Mouse (Mus musculus) adrenal gland (tissue): Measurements from ENCODE around the gene H2-M5.
"Not testable (repeated sequence)": the region's sequence is repeated elsewhere in the genome, so short reads cannot be mapped to it uniquely, and the experiment has no call there.

Source experiments
- intact Hi-C: fragments of 180-260 bp; cut with DNase I; formaldehyde crosslinking; loops from one replicate; pipeline ENCODE4 v1.15.1; 2025
- long read RNA-seq, 2 experiments: library from polyadenylated mRNA; unstranded; transcript quantifications; one replicate each; pipeline ENCODE4 v2.0.0; 2020; ENCODE audit warnings: borderline replicate concordance in 1 of 2; ENCODE audit not compliant: insufficient replicate concordance in 1 of 2

The H2-M5 gene
- long read RNA-seq, experiment 1, partial matches to known transcripts: 0 of 1 reads
- long read RNA-seq, experiment 1, other reads (novel, unspliced or antisense): 1 of 1 reads
- long read RNA-seq, experiment 2: 0 reads

DNA sequence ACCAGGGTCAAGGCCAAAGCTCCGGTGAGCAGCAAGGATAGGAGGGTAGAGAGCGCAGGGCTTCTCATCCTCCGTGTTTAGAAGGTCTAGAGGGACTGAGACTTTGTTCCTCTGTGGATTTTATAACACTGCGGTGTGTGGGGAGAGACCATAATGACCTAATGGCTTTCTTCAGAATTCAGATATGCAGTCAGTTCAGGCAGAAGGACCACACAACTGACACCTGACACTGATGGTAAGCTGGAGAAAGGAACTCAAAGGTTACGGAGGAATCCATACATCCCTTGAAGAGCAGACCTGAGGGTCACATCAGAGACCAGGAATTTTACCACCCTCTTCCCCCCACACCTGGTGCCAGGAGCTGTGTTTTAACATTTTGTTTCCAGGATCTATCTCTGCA lies at the start of gene H2-M5:
TSS of gene H2-M5 (minus strand) at position 101 of the 400 bp plus-strand sequence.
- intact Hi-C loops: no loop called here

- intact Hi-C loops: no loop called here
These were observed 39.8 kb upstream of the H2-M5 start for GRCm38 (mm10) chr17:37029162-37029561.

DNA sequence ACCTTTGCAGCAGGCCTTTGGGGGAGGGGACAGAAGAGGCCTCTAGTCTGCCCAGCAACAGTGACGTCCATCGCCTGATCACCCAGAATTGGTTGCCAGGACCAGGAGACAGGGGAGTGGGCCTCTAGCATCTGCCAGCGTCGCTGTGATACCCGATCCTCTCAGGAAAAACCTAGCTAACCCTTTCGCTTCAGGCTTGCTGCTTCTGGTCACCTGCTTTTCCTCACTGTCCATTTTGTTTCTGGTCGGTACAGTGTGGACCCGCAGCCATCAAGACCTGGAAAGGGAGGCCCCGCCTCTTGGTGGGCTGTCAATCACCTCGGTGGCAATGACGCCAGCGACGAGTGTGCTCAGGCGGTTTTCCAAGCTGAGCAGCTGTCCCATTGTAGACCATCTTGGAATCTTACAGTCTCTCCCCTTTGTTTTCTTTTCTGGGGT lies 39.4 kb upstream of the H2-M5 start:
- intact Hi-C loops: no loop called here

DNA sequence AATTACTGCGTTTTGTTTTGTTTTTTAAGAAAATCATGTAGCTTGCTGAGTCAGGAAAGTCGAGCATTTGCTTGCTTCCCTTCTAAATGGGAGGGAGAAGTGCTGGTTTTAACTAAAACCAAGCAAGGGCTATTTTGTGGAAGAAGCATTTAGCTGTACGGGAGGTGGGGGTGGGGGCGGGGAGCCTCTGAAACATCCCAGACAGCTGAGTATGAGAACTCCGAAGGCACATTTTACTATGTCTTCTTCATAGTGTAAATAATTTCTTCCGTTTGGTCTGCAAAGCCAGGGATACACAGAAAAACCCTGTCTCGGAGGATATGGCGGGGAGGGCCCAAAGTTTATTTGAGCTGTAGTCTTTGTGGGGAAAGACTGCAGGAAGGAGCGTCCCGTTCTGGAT lies 38.9 kb upstream of the H2-M5 start:
- intact Hi-C loops: no loop called here

- intact Hi-C loops: no loop called here
These were observed 38.1 kb upstream of the H2-M5 start for GRCm38 (mm10) chr17:37027486-37027885.

GRCm38 (mm10) chr17:37026425-37026824 lies 37.1 kb upstream of the H2-M5 start:
- intact Hi-C loops: no loop called here

- intact Hi-C loops: no loop called here
These were observed 33.6 kb upstream of the H2-M5 start, which contains the start of gene Mog for GRCm38 (mm10) chr17:37022628-37023576. Gene Mog (minus strand): TSS chr17:37023398.

- intact Hi-C loops: not testable (repeated sequence)
These were observed 29.9 kb upstream of the H2-M5 start for GRCm38 (mm10) chr17:37019242-37019641.

- intact Hi-C loops: no loop called here
These were observed 29.0 kb upstream of the H2-M5 start for GRCm38 (mm10) chr17:37018328-37018727.

GRCm38 (mm10) chr17:37016333-37016732 lies 27.0 kb upstream of the H2-M5 start:
- intact Hi-C loops: no loop called here

- intact Hi-C loops: no loop called here
These were observed 22.8 kb upstream of the H2-M5 start for GRCm38 (mm10) chr17:37012141-37012540.

DNA sequence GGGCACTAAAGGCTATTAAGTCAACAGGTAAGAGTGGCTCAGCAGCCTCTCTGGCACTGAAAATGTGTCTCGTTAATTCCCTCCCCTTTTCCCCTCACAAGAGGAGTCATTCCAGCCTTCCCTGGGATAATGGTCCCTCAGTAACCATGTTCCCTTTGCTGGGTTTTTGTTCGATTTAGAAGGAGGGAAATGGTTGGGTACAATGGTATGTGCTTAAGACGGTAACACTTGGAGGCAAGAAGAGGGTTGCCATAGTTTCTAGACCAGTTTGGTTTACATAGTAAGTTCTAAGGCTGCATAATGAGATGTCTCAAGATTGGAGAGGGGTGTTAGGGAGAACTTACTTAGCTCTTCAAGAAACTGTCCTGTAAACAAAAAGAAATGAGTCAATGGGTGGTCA lies 22.4 kb upstream of the H2-M5 start:
- intact Hi-C loops: no loop called here

DNA sequence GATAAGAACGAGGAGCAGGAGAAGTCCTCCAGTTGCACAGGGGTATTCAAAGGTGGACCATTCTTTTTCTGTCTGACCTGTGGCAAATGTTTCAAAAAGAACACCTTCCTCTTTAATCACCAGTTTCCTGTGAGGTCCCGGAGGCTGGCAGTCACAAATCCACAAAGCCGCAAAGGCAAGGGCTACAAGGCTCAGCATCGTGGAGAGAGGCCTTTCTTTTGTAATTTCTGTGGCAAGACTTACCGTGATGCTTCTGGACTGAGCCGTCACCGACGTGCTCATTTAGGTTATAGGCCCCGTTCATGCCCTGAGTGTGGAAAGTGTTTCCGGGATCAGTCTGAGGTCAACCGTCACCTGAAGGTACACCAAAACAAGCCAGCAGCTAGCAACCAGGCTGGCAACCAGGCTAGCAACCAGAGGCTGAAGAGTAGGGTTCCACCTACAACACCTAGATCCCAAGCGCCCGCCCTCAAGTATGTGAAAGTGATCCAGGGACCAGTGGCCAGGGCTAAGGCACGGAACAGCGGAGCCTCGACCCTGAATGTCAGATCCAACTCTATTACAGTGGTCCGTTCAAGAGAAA lies 20.2 kb upstream of the H2-M5 start:
- intact Hi-C loops: loop anchor here (5.0 kb wide), 1 partner anchor 33 kb away; no protein-coding TSS in a partner anchor

DNA sequence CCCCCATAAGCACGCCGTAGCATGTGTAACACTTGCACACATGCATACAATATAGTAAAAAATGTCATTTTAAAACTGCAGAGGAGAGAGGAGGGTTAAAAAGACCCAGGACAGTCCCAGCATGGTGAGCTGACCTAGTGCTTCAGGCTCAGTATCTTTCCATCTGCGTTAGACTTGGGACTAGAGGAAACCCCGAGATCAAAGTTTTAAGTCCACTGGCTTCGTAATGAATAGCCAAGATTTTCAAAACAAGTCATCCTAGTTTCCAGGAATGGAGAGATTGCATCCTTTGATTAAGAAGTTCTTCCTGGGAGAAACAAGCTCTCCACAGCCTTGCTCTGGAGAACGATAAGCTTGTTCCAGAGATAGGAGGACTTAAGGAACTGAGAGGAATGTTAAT lies 18.8 kb upstream of the H2-M5 start:
- intact Hi-C loops: loop anchor here (5.0 kb wide), 1 partner anchor 34 kb away; no protein-coding TSS in a partner anchor

GRCm38 (mm10) chr17:37003366-37003765 lies 14.0 kb upstream of the H2-M5 start:
- intact Hi-C loops: loop anchor here (5.0 kb wide), 1 partner anchor 41 kb away; no protein-coding TSS in a partner anchor

- intact Hi-C loops: loop anchor here (5.0 kb wide), 1 partner anchor 40 kb away; no protein-coding TSS in a partner anchor
These were observed 13.3 kb upstream of the H2-M5 start for GRCm38 (mm10) chr17:37002364-37003330.

GRCm38 (mm10) chr17:37000863-37001262 lies 11.5 kb upstream of the H2-M5 start, which contains the start of gene Zfp57:
Gene Zfp57 (plus strand): TSS chr17:37001163.
- intact Hi-C loops: loop anchor here (5.0 kb wide), 1 partner anchor 39 kb away; no protein-coding TSS in a partner anchor

DNA sequence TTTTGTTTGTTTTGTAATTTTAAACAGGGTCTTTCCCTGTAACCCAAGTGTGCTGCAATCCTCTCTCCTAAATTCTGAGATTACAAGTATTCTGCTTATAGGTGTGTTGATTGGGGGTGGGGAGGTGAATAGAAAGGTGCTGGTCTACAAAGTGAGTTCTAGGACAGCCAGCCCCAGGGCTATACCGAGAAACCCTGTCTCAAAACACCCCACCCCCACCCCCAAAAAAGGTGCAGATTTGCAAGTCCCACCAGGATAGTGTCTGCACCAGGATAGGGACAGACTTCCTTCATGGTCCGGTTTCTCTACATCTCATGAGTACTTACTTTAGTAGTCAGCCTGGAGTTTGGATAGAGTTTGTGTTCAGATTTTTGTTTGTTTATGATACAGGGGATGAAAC lies 9.1 kb upstream of the H2-M5 start:
- intact Hi-C loops: loop anchor here (5.0 kb wide), 2 partner anchors 49 to 101 kb away; partner anchors contain the start of genes Gabbr1 and Trim31

GRCm38 (mm10) chr17:36997033-36997735 lies 7.8 kb upstream of the H2-M5 start:
- intact Hi-C loops: loop anchor here (2.0 to 5.0 kb wide), 3 partner anchors 50 to 100 kb away; partner anchors contain the start of genes Gabbr1 and Trim31

GRCm38 (mm10) chr17:36995448-36995847 lies 6.1 kb upstream of the H2-M5 start:
- intact Hi-C loops: loop anchor here (5.0 kb wide), 2 partner anchors 52 to 98 kb away; partner anchors contain the start of genes Gabbr1 and Trim31
